Mouse (Mus musculus): Measurements from ENCODE around the gene Tnpo3. TPM values are rescaled to one million over a fixed set of nuclear protein-coding genes. Genes with fewer than 3 reads are reported as not detected.
A peak's percentile ranks its signal among the peaks of the same experiment; 100 is the strongest.

Tnpo3 gene
- 74.9 and 84.0 TPM in 2 replicates for polyA plus RNA-seq (2015; fragmentation: Nextera tagmentation; extraction: Ambion mirVana)

DNA sequence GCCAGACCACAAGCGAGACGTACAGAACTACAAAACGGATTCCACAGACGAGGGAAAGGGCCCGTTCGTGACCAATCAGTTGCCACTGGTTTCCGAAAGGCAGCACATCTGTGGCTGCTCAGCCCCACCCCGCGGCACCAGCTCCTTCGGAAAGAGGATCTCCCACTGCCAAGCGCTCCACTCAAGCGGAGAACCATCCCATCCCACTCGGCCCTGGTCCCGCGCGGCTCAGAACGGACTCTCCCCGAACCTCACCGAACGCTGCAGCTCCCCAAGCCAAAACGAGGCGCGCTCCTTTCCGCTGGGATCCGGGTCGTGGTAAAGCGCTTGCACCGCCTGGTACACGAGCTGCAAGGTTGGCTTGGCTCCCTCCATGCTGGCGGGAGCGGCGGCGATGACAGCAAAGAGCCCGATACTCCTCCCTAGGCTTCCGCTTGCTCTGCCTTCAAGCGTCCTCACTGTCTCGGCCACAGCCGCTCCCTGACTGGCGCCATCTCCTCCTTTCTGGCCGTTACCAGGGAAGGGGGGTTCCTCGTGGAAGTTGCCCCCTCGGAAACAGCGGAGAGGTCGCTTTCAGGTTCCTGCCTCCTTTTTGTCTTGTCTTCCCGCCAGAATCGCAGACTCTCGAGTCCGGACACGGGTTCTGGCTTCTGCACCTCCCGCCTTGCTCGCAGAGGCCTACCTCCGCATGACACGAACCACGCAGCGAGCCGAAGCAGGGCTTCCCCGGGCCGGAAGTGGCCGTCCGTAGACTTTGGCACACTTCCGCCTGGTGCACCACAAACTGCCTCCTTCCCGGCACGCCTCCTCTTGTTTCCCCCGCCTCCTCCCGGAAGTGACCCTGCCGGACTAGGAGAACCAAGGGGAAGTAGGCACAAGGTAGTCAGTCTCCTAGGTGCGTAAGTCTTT lies at the start of gene Tnpo3:
Gene Tnpo3, minus strand, starts transcription at position 777 of the 909 bp plus-strand sequence.
- Histone ChIP-seq H3K4me2 (peak within 1 kb of the TSS; percentile 78), H3K9ac (replicated peaks) (peak within 1 kb of the TSS; percentile 94), H3K27me3 (replicated peaks) (no peaks in the 10 kb centered on the region), H3K9me3 (replicated peaks) (no peaks in the 10 kb centered on the region; the same call in 1 of the 2 replicates), H3K4me1 (peaks cover 22% of the 10 kb centered on the region), H3K36me3 (no peaks in the 10 kb centered on the region), H3K27ac (replicated peaks) (peak within 1 kb of the TSS; percentile 96), H3K4me3 (replicated peaks) (peak within 1 kb of the TSS; percentile 100)
- ATAC-seq (ENCODE audit: low FRiP score): peak; percentile 97
- under 1% methylated on average over 66 of the region's 67 CpGs for WGBS

DNA sequence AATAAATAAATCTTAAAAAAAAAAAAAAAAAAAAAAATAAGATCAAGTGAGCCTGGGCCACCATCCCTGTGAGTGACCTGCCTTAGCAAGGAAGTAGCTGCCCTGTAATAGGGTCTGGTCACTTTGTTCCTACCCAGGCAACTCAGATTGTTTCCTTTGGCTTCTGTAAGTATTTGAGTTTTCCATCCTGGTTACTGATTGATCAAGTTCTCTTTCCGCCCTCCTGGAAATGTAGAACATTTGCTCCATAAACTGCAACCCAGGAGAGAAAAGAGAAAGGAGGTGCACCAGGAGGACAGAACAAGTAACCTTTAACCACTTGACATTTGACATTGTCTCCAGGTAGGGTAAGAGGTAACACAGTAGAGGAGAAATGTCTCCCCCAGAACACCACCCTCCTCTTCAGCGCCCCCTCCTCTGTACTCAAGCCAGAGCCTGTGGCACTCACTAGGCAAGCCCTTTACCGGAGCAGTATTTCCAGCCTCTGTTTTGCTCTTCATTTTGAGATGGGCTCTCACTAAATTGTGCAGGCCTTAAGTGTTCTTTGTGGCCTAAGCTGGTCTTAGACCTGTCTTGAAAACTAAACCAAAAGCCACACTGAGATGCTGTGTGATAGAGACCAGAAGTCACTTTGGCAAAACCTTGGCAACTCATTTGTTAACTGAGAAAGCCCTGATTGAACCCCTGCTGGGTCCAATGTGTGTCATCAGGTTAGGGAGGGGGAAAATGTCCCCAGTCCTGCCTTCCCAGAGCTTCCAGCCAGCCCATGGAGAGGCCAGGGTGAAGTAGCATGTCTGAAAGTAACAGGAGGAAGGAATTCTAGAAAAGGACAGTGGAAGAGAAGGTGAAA lies 49.2 kb upstream of the Tnpo3 start:
- Histone ChIP-seq H3K27ac (replicated peaks) (no peak overlapping the region), H3K27me3 (replicated peaks) (no peaks in the 10 kb centered on the region), H3K4me2 (no peak overlapping the region), H3K4me1 (peaks cover 4% of the 10 kb centered on the region; the same call in 1 of the 2 replicates), H3K36me3 (no peaks in the 10 kb centered on the region), H3K9me3 (replicated peaks) (no peaks in the 10 kb centered on the region), H3K4me3 (replicated peaks) (no peak overlapping the region), H3K9ac (replicated peaks) (no peak overlapping the region)
- whole genome bisulfite sequencing: 81% methylated on average over 3 of the region's 3 CpGs
- ATAC-seq (ENCODE audit: low FRiP score): no peak

DNA sequence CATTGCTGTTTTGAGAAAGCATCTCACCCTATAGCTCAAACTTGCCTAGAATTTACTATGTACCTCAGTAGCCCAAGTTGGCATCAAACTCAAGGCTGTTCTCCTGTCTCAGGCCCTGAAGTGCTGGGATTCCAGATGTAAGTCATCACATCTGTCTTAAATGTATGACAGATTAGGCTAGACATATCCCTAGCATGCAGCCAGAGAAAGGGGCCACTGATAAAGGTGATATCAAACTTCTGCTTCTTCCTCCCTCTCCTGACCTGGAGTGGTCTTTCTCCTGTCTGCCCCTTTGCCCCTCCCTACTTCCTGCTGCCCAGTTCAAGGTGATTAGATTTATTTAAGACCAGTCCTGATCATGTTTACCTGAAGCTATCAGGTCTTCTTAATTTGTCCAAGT lies 43.6 kb upstream of the Tnpo3 start:
- Histone ChIP-seq H3K9ac (replicated peaks) (no peak overlapping the region), H3K27ac (replicated peaks) (no peak overlapping the region), H3K4me1 (no peaks in the 10 kb centered on the region), H3K36me3 (no peaks in the 10 kb centered on the region), H3K27me3 (replicated peaks) (no peaks in the 10 kb centered on the region), H3K4me2 (no peak overlapping the region), H3K4me3 (replicated peaks) (no peak overlapping the region), H3K9me3 (replicated peaks) (no peaks in the 10 kb centered on the region)
- no peak for ATAC-seq (ENCODE audit: low FRiP score)

DNA sequence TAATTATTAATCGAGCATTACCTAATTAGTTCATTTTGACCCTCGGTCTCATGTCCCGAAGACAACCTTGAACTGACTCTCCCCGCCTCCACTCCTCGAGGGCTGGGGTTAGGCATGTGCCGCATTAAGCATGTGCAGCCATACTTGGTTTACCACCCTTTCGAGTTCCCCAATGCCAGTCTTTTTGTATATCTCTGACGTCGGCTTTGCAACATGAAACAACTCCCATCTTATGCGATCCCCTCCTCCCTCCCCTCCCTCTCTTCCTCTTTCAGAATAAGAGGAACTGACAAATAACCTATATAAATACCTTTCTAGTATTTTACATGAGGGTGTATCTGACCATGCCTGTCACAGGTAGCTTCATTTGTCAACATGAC lies 40.5 kb upstream of the Tnpo3 start:
- no peak overlapping the region for H3K27ac ChIP-seq (replicated peaks)
- H3K9me3 ChIP-seq (replicated peaks): no peaks in the 10 kb centered on the region
- no peak overlapping the region for H3K4me3 ChIP-seq (replicated peaks)
- WGBS: 72% methylated on average over 10 of the region's 10 CpGs
- no peaks in the 10 kb centered on the region for H3K27me3 ChIP-seq (replicated peaks)
- H3K9ac ChIP-seq (replicated peaks): no peak overlapping the region
- ATAC-seq (ENCODE audit: low FRiP score): no peak
- H3K4me2 ChIP-seq: no peak overlapping the region
- H3K36me3 ChIP-seq: no peaks in the 10 kb centered on the region
- H3K4me1 ChIP-seq: no peaks in the 10 kb centered on the region

DNA sequence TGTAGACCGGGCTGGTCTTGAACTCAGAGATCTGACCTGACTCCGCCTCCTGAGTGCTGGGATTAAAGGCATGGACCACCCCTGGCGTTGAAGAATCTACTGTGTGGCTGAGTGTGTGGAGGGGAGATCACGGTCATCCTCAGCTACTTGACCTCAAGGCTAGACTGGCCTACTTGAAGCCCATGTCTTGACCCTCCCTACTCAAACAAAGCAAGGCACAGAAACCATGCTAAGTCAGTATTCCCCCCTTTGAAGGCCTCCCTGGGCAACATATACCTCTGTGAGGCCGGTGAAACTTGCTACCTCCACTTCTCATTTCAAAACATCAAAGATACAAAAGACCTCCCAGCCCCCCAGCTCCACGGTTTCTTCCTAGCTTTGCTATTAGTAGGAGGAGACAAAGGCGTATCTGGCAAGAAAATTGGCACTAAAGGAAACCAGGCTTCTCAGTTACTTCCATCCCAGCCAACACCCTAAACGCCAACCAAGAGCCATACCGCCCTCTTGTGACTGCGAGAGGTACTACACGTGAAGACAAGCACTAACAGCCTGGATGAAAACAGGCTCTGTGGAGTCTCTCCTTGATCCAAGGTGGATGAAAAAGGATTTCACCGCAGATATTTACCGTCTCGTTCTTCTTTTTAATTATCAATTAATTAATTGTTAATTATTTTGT lies 39.9 kb upstream of the Tnpo3 start:
- no peak overlapping the region for H3K4me3 ChIP-seq (replicated peaks)
- no peaks in the 10 kb centered on the region for H3K27me3 ChIP-seq (replicated peaks)
- WGBS: 32% methylated on average over 14 of the region's 14 CpGs
- H3K4me1 ChIP-seq: no peaks in the 10 kb centered on the region
- peak; percentile 65; the same call in 1 of the 2 replicates for ATAC-seq (ENCODE audit: low FRiP score)
- H3K27ac ChIP-seq (replicated peaks): no peak overlapping the region
- no peak overlapping the region for H3K4me2 ChIP-seq
- H3K9ac ChIP-seq (replicated peaks): no peak overlapping the region
- no peaks in the 10 kb centered on the region for H3K36me3 ChIP-seq
- no peaks in the 10 kb centered on the region for H3K9me3 ChIP-seq (replicated peaks)

DNA sequence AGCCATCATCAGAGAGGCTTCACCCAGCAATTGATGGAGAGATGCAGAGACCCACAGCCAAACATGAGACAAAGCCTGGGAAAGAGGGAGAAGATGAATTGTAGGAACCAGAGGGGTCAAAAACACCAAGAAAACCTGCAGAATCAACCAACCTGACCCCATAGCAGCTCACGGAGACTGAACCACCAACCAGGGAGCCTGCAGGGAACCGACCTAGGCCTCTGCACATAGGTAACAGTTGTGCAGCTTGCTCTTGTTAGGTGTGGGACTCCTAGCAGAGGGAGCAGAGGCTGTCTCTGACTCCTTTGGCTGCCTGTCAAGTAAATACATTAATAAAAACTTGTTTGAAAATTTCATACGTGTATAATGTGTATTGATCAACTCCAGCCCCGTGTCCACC lies 32.1 kb upstream of the Tnpo3 start:
- Histone ChIP-seq H3K4me1 (no peaks in the 10 kb centered on the region), H3K27me3 (replicated peaks) (no peaks in the 10 kb centered on the region; the same call in 1 of the 2 replicates), H3K36me3 (no peaks in the 10 kb centered on the region), H3K27ac (replicated peaks) (no peak overlapping the region), H3K9ac (replicated peaks) (no peak overlapping the region), H3K9me3 (replicated peaks) (no peaks in the 10 kb centered on the region; the same call in 1 of the 2 replicates), H3K4me3 (replicated peaks) (no peak overlapping the region), H3K4me2 (no peak overlapping the region)
- 92% methylated on average over 4 of the region's 4 CpGs for WGBS
- ATAC-seq (ENCODE audit: low FRiP score): no peak

DNA sequence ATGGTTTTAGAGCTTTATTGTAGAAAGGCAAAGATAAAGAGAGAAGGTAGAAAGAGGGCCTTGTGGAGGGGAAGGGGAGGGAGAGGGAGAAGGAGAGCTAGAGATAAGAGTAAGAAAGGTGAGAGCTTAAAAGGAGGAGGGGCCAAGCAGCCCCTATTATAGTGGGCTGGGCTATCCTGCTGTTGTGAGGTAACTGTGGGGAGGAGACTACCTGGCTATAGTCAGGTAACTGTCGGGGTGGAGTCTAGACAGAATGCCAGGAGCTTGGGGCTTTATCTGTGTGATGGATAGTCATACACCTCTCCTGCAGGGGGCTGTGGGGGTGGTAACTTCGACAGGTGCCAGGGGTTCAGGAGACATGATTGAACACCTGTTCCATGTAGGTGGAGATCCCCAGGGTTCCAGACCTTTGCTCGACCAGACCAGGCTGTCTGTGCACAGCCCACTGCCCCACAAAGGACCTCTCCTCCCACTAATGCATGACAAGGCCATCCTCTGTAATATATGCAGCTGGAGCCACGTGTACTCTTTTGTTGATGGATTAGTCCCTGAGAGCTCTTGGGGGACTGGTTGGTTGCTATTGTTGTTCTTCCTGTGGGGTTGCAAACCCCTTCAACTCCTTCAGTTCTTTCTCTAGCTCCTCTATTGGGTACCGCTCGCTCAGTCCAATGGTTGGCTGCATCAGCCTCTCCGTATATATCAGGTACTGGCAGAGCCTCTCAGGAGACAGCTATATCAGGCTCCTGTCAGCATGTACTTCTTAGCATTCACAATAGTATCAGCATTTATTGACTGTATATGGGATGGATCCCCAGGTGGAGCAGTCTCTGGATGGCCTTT lies 30.1 kb upstream of the Tnpo3 start:
- Histone ChIP-seq H3K9me3 (replicated peaks) (no peaks in the 10 kb centered on the region; the same call in 1 of the 2 replicates), H3K36me3 (no peaks in the 10 kb centered on the region), H3K4me3 (replicated peaks) (no peak overlapping the region), H3K4me1 (no peaks in the 10 kb centered on the region), H3K27me3 (replicated peaks) (no peaks in the 10 kb centered on the region; the same call in 1 of the 2 replicates), H3K27ac (replicated peaks) (no peak overlapping the region), H3K9ac (replicated peaks) (no peak overlapping the region), H3K4me2 (no peak overlapping the region)
- ATAC-seq (ENCODE audit: low FRiP score): no peak
- WGBS: 28% methylated on average over 7 of the region's 7 CpGs

DNA sequence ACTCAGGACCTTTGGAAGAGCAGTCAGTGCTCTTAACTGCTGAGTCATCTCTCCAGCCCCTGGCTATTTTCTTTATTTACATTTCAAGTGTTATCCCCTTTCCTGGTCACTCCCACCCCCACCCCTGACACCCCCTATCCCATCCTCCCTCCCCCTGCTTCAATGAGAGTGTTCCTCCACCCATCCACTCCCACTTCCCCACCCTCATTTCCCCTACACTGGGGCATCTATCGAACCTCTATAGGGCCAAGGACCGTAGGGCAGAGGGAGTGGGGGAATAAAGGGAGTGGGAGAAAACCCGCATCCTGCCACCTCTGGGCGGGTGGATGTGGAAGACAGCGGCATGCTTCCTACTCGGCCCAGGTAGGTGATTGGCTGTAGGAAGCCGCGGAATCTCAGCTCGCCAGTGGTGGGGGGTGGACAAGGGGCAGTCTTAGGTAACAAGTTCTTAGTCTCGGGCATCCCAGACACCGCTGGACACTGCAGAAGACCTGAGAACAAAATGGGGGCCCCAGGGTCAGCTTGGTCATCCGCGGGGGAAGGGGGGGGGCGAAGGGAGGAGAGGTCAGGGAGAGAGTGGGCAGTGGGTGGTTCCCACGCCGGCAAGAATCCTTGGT lies 29.3 kb upstream of the Tnpo3 start:
- ATAC-seq (ENCODE audit: low FRiP score): no peak
- no peak overlapping the region for H3K4me2 ChIP-seq
- H3K27ac ChIP-seq (replicated peaks): no peak overlapping the region
- no peak overlapping the region for H3K4me3 ChIP-seq (replicated peaks)
- no peaks in the 10 kb centered on the region for H3K36me3 ChIP-seq
- H3K27me3 ChIP-seq (replicated peaks): no peaks in the 10 kb centered on the region; the same call in 1 of the 2 replicates
- WGBS: 10% methylated on average over 16 of the region's 16 CpGs
- no peaks in the 10 kb centered on the region for H3K4me1 ChIP-seq
- no peak overlapping the region for H3K9ac ChIP-seq (replicated peaks)
- no peaks in the 10 kb centered on the region; the same call in 1 of the 2 replicates for H3K9me3 ChIP-seq (replicated peaks)

DNA sequence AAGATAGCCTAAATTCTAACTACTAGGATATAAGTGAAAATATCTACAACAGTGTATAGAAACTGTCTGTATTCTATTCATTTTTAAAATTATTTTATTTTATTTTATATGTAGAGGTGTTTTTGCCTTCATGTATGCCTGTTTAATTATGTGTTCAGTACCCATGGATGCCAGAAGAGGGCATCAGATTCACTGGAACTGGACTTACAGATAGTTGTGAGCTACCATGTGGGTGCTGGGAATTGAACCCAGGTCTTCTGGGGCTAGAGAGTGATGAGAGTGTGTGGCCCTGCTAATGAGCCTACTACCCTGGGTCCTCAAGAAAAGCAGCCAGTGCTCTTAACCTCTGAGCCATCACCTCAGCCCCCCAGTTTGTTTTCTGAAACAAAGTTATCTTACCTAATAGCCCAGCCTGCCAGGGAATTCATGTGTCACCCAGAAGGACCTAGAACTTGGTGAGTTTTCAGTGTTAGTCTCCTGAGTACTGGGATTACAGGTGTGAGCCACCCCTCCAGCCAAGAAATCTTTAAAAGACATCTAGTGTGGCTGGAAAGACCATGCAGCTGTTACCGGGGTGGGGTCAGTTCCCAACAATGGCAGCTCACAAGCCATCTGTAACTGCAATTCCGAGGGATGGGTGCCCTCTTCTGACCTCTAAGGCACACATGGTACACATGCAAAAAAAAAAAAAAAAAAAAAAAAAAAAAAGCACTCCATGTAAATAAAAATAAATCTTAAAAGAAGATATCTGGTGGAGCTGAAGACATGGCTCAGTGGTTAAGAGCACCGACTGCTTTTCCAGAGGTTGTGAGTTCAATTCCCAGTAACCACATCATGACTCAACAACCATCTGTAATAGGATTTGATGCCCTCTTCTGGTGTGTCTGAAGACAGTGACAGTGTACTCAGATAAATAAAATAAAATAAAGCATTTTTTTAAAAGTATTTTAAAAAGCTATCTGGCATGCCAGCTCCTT lies 28.0 kb upstream of the Tnpo3 start:
- H3K27me3 ChIP-seq (replicated peaks): no peaks in the 10 kb centered on the region; the same call in 1 of the 2 replicates
- no peak overlapping the region for H3K9ac ChIP-seq (replicated peaks)
- 78% methylated on average over 3 of the region's 3 CpGs for WGBS
- H3K4me2 ChIP-seq: no peak overlapping the region
- 0 out of 2 replicates have a peak, but pooled peaks cover 3% of the 10 kb centered on the region for H3K4me1 ChIP-seq
- H3K27ac ChIP-seq (replicated peaks): no peak overlapping the region
- H3K4me3 ChIP-seq (replicated peaks): no peak overlapping the region
- no peaks in the 10 kb centered on the region for H3K36me3 ChIP-seq
- H3K9me3 ChIP-seq (replicated peaks): no peaks in the 10 kb centered on the region
- no peak for ATAC-seq (ENCODE audit: low FRiP score)
